Mouse (Mus musculus): Measurements from ENCODE around the gene Tceanc2.

The Tceanc2 gene

DNA sequence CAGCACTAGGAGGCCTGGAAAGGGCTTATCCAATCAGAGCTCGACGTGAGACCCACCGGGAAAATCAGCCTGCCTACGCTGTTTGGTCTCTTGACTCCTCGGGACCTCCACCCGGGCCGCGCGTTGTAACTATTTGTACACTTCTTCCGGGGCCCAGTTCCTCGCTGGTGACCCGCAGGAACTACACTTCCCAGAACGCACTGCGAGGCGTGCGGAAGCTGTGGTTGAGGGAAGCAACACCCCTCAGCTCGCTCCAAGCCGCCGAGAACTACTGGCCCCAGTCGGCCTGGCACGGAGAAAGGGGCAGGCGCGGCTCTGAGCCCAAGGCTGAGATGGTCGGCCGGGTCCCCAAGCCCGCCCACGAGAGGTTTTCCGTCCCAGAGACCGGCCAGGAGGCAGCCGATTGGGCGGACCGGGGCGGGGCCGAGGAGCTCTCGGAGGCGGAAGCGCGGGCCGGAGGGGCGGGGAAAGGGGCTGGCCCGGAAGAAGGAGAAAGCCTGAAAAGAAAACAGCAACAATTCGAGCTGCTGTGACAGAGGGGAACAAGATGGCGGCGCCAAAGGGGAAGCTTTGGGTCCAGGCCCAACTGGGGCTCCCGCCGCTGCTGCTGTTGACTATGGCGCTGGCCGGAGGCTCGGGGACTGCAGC, 610 bp downstream of the Tceanc2 start, which contains the start of gene Tmem59:
Gene Tmem59, plus strand, starts transcription at position 218 of the 648 bp plus-strand sequence.
- peak; percentile 99 for DNase-seq

DNA sequence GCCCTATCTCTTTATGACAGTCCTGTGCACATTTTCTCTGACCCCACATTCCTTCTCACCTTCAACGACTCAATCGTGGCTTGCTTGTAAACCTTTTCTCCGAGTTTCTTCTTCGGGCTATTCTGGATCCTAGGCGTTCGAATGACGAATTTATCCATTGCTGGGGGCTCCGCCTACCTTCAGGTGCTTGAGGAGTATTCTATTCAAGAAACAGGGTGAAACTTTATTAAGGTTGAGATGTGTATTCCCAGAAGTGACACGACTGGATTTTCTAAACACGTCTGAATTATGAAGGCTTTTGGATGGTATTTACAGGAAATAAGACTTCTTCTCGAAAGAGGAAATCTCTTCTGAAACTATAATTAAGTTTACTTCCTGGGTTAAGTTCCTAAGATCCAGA, 1.4 kb downstream of the Tceanc2 start:
- no peak for DNase-seq

DNA sequence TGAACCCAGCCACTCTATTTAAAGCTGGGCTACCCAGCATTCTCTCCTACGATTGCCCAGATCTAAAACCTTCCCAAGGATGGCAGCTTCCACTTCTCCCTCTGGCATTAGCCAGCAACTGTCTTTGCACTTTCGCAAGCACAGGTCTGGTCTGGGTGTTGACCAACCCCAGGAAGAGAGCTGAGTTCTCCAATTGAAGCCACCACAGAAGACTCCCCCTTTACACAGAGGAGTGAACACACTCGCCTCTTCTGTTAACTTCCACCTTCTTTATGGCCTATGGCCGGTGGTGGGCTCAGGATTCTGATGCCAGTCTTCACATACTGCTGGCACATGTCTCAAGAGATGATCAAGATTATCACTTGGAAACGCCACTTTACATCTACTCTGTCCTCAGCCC, 11.1 kb downstream of the Tceanc2 start:
- no peak for DNase-seq

DNA sequence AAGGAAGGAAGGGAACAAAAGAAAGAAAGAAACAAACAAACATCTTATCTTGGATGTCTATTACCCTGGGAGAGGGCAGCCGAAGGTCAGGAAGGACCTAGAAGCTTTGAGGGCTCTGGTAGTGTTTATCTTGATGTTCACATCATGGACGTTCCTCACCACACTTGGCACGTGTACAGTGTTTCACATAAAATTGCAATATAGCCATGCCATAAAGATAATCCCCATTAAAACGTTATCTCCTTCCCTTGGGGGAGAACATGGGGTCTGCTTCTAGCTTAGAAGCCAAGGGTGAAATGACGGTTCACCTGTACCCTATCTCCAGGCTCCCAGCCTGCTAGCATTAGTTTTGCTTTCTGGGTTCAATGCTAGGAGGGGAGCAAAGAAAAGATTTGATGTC, 12.2 kb downstream of the Tceanc2 start:
- DNase-seq = no peak

DNA sequence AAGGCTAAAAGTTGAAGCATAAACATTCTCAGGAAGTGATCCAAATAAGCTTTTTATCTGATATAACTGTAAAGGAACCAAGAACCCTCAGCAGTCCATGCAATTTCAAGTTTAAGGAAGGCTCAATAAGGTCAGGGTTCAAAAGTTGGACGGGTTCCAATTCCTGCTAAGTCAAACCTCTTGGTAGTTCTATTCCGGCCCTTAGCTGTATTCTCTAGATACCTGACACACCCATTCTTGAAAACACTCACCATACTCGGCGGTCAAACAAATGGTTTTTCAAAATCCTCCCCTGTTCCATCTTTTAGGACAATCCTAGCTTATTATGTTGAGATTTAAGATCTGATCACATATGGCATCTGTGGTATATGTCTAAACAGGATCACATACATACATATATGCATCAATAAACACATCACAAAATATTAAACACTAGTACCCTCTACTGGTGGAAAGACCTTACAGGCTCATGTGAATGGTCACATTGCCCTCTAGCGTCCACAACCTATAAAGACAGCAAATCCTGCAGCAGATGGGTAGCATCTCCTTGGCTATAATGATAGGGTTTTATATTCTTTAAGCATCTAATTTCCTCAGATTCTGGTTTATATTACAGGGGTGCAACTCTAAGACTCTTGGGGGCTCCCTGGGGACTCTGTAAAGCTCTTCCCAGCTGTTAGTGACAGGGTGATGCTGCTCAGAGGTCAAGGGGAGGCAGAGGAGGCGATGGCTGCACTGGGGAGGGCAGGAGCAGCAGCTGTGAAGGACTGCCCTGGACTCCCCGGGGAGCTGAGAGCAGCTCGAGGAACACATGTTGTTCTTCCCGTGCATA, 14.9 kb downstream of the Tceanc2 start:
- peak; percentile 81 for DNase-seq

DNA sequence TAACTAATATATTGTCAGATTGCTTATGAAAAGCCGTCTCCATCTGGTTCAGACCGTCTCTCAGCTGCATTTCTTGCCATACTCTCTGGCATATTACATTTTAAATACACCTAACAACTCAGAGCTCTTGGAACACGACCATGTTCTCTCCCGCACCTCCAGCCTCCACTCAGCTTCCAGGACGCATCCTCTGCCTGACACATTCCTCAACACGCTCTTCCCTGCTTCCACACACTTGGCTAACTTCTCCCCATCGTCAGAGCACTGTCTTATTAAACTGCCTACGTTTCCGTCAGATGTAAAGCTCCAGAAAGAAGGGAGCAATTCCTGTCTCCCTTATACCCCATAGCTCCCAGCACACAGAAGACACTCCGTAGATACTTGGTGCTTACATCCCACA, 15.6 kb downstream of the Tceanc2 start:
- DNase-seq = no peak

DNA sequence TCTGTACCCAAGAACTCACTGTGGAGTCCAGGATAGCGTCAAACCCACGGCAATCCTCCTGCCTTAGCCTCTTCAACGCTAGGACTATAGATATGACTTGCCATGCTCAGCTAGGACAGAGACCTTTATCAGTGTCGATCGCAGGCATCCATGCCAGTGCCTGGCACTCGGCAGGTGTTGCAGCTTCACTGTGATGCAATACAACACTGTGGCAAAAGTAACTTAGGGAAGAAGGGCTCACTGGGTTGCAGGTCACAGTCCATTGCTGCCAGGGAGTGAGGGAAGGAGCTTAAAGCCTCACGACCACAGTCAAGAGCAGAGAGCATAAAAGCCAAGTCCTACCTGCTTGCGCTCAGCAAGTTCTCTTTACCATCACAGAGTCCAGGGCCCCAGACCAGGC, 18.7 kb downstream of the Tceanc2 start:
- DNase-seq = no peak

DNA sequence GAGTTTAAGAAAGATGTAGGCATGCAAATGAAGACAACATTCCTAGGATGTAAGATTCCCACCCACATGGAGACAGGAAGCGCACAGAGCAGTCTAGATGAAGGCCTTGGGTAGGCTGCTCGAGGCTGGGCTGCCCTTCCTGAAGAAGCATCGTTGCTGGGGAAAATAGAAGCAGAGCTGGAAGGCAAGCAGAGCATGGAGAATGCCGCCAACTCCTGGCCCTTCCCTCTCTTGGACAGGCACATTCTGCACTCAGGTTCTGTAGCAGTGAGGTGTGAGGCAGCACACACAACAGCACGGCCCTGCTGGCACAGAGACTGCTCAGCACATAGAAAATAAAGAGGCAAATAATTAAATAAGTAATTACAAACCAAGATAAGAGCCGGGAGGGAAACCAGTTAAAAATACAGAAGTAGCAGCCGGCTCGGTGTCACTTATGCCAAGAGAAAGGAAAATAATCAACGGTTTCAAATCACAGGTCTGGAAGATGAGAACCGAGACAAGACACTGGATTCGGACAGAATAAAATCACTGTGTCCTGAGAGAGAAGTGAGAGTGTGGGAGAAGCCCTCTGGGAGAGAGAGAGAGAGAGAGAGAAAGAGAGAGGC, 19.6 kb downstream of the Tceanc2 start:
- DNase-seq = no peak

DNA sequence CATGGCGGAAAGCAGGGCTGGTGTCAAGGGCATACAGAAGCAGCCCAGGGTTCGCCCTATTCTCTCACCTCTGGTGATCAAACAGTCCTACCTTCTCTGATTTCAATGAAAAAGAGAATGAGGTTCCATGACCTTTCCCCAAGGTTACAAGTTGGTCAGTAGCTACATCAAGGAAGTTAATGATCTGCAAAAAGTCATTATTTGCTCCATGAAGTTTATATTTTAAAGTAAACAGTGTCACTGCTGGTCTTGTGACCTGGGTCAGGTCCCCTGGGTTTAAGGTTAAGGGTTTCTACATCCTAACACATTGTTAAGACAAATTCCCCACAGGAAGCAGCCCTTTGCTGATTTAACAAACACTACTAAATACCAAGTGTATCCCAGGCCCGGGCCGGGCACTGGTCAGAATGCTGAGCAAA, 21.9 kb downstream of the Tceanc2 start:
- peak; percentile 61 for DNase-seq

DNA sequence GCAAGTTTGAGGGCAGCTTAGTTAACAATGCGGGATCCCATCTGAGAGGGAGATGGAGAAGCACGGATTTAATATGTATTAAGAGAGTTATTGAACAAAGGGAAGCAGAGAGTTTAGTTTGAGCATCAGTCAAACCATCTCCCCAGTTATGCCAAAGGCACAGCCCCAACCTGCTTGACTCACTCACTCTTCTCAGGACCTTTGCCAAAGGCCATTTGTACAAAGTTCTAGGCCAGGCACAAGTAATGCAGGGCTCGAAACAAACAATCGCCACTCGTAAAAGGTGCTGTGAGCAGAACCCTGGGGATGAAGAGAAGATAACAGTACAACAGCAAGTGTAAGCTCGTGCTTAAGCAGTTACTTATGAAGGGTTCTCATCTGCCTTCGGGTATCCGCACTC, 26.3 kb downstream of the Tceanc2 start:
- DNase-seq = no peak

DNA sequence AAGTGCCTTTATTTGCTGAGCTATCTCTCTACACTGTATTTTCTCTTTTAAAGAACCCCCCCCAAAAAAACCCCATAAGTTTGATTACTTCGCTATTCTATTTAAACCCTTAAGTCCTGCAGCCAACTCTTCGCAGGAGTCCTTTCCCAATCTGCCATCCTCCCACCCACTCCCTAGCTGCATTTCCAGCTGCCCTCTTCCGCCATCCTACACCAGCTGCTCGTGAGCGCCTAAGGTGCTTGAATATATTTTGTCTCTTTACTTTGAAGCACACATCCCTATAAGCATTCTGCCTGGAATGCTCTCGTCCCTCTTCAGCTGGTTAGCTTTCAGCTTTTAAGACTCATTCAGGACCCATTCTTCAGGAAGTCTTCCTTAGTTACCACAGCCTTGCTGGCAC, 27.9 kb downstream of the Tceanc2 start:
- no peak for DNase-seq

DNA sequence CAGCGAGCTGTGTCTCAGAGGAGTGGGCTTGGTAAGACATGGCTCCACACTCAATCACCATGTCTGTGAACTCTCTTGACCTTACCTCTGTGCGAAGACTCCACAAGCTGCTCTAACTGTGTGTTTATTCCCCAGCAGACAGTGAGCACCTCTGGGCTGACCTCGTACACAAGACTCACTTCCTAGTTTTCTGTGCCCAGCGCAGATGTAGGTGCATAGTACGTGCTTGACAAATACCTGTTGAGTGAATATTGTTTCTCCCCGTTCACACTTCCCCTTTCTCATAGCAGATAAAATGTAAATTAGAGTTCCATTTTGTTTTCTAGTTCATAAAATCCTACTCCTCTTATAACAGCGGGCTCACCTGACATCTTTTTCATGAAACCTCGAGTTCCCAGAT, 35.4 kb downstream of the Tceanc2 start:
- no peak for DNase-seq

DNA sequence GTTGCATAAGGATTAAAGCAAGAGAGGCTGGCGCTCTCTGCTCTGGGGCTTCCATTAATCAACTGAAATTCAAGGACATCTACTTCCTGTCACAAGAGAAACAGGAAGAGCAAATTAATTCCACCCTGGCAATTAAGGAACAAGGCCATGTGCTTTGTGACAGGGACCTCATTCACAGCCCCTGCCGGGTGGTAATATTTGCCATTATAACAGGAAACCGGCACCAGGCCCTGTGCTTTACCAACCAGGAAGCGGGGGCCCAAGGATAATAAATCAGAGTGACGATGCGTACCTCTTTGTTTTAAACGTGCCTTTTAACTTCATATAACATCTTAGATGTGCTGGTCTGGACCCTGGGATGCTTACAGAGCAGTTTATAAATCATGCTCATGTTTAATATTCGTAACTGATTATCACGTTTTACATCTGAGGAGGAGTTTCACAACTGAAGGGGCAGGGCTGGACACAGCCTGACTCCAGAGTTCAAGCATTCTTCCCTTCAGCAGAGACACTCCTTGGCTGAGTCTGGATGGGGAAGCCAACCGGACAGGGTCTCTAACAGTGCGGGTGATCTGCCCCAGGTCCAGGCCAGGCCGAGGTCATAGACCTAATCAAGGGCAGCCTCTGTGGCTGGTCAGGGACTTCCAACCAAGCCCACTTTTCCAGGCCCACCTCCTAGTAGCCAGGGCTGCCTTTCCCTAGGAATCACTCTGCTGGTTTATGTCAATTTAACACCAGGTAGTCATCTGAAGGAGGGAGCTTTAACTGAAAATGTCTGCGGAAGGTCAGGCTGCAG, 38.9 kb downstream of the Tceanc2 start:
- peak; percentile 64 for DNase-seq

DNA sequence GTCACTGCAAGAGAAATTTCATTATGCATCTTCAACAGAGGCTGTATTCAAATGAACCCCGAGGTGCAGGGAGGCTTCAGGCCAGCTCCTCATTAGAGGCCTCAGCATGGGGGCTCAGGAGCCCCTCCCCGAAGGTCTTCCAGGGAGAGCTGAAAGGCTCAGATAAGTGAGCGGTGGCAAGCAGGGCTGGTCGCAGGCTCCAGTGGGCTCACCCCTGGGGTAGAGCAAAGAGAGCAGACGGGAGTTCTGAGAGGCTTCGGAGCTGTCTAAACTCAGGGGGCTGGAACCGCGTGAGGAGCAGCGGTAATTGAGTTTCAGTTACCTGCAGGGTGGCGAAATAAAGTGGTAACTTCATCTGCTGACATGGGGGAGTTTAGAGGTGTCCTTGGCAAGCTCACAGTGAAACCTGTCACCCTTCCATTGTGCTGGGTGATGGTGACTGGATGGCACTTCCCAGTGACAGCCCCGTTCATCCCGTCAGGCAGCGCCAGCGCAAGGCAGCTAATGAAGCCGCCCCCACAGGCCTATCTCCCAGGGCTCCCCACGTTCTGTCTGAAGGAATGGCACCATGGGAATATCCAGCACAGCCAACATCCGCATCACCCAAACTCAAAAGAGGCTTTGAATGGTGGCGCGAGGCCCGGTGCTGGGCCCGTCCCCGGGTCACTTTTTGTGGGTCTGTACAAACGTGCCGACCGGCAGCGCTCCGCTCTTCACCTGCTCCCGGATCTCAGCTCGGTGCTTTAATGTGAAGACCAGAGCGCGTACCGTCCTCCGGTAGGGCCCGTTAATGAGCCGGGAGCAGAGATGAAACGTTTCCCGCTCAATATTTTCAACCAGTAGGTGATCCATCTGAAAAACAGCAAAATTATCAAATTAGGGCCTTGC, 39.7 kb downstream of the Tceanc2 start:
- no peak for DNase-seq

DNA sequence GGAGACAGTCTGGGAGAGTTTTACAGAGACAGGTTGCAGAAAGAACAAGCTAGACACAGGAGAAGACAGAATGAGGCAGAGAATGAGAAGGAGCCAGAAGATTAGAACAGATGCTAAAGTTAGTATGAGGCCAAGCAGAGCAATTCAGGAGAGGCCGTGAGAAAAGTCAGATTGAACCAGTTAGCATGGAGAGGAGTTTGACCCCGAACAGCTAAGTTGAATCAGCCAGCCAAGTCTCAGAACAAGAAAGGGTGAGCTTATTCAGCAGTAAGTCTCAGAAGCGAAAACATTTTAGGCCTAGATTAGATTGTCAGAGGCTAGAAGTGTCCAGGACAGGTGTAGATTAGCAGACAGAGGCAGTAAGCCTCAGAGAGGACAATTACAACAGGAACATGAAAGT, 42.4 kb downstream of the Tceanc2 start:
- DNase-seq = peak; percentile 57

DNA sequence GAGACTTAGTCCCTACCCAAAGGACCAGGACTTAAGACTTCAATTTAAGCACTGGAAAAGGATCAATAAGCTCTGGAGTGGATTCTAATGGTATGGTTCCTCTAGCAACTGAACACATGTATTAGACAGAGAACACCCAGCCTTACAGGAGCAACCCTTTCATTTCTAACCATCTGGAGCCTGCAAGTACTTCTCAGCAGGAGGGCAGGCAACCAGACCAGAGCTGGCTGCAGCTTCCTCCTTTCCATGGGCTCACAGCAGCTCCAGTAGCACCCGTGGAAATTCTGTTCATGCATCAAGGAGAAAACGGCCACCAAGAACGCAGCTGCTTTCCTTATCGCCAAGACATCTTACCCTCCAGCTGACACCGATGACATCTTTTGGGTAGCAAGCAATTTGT, 43.3 kb downstream of the Tceanc2 start:
- no peak for DNase-seq

DNA sequence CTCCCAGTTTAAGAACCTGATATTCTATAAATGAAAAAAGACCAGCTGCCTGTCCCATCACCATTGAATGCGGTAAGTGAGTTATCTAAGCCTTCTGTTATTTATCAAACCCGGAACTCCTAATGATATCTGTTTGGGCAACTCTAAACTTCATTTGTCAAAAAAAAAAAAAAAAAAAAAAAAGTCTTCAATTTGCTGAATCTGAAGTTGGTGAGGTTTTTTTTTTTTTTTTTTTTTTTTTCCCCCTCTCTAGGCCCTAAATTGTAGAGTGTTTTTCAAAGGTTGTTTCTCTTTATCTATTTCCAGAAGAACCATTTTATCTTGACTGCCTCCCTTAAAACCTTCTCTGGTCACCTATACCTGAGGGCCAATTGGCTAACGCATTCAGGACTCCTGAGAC, 44.0 kb downstream of the Tceanc2 start:
- no peak for DNase-seq

DNA sequence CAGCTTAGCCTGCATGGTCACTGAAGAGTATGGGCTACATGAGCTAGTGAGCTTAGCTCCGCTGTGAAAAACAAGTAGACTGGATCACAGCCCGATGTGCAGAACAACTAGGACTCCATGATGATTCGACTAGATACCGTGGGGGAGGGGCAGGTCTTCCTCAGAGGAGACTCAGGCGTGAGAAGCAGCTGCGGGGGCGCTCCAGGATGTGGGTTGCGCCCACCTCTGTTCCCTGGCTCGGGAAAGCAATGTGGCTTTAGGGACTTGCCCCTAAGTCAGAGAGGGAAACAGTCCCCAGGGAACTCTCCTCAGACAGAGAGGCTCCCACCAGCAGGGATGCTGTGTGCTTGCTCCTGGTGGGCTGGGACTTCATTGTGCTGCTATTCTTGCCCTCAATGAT, 48.4 kb downstream of the Tceanc2 start:
- DNase-seq = peak; percentile 31

DNA sequence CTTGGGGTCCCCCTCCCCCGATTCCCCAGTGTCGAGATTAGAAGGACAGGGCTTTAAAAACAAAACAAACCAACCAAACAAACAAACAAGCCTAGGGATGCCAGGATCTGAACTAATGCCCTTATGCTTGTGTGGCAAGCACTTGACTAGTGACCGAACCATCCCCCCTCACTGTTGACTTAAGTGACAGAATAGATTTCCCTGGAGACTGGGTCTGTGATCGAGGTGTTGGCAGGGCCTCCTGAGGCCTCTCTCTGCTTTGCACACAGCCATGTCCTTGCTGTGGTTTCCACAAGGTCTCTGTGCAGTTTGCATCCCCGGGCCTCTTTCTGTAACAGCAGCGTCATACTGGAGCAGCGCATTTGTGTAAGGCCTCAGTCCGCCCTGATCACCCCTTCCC, 49.5 kb downstream of the Tceanc2 start:
- no peak for DNase-seq

DNA sequence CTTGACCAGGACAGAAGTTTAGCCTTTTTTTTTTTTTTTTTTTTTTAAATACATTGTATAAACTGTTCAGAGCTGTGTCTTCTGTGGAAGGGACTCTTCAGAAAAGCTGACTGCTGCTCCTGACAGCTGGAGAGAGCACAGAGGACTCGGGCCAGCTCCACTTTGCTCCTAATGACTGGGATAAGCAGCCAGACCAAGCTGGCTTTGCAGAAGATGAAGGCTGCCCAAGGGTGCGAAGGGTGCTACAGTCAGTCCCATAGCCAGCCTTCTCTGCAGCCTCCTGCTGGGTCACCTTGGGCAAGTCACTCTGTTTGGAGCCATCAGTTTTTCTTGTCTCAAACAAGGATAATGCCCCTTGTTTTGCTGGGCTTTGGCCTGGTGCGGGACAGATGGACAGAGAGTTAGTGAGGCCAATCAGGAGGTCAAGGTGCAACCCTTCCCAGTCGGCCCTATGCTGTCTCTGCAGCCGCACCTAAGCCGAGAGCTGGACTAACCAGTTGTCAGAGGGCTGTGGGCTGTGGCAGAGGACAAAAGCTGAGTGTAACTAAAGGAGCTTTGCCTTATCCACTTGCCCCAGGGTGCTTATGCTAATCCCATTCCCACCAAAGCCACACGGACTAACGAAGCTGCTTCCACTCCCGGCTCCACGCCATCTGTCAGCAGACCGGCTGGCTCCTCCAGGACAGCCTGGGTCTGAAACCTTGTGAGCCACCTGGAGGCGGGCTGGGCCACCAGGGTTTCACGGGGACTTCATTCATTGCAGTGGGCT, 50.8 kb downstream of the Tceanc2 start:
- no peak for DNase-seq

DNA sequence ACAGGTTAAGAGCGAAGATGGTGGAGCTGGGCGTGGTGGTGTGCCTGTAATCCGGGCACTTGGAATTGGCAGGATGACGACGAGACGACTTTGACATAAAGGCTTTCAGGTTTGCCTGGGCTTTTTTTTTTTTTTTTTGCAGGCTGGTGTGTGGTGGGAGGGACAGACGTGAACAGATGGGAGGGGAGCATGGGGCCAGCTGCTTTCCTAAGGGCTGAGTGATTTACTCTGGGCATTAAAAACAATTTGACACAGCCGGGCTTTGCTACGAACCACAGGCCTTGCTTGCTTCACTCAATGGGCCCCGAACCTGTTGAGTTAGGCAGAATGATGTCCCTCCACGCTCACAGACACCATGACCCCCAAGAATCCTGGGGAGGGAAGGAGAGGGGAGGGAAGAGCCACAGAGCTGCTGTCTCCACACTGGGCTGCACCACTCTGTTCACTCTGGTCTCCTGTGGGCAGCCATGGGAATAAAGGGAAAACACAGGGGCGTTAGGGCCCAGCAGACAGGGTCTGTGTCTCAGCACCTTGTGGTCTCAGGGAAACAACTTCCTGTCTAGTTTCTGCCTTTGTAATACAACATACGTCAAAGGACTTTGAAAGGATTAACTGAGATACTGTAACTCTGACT, 51.9 kb downstream of the Tceanc2 start:
- no peak for DNase-seq
